Mouse (Mus musculus) lung, adult 2 months (tissue): ENCODE results near the gene Cdkl5.

Experiments
- CTCF ChIP-seq: fragments of 200-500 bp; IDR thresholded peaks from 2 replicates; pipeline ENCODE4 v1.5.1; 2011; ENCODE audit warnings: mild to moderate bottlenecking, low read length, control low read depth; ENCODE audit not compliant: insufficient read depth
- POLR2A ChIP-seq: fragments of 200-500 bp; IDR thresholded peaks from 2 replicates; pipeline ENCODE4 v1.6.1; 2011; ENCODE audit warnings: low read depth, mild to moderate bottlenecking, control low read depth, low read length, borderline replicate concordance; ENCODE audit errors: extremely low read depth

DNA sequence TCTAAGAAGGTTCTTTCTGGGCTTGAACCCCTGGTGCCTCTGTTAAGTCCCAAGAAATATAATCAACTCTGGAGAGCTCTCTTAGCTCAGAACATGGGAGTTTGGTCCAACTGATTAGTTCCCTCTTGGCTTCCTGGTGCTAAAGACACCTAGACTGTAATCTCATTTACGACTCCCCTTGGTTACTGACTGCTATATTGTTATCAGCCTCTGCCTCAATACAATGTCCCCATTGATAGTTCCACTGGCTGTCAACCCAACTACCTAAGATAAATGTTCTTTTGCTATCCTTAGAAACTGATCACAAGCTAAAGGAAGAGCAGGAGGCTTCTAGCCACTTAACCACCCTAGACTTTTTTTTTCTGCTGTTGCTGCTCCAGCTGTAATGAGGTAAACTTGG lies 102.4 kb downstream of the Cdkl5 start:
- TF ChIP-seq POLR2A (no peak), CTCF (no peak)
